Mouse (Mus musculus): ENCODE measurements around the gene Olfr1262. TPM values are rescaled to one million over a fixed set of nuclear protein-coding genes. Genes with fewer than 3 reads are reported as not detected.

Olfr1262 gene
- not detected in 2 replicates for polyA plus RNA-seq (2016; fragmentation: Nextera tagmentation; extraction: Ambion mirVana)

- no peaks in the 10 kb centered on the region for H3K27me3 ChIP-seq (ENCODE audit: poor library complexity, severe bottlenecking)
- no peak within 1 kb of the TSS for H3K27ac ChIP-seq
- no peak for DNase-seq (ENCODE audit: extremely low spot score, low spot score)
- H3K4me3 ChIP-seq: no peak within 1 kb of the TSS
- H3K36me3 ChIP-seq (replicated peaks): no peaks in the 10 kb centered on the region
- no peaks in the 10 kb centered on the region for H3K4me1 ChIP-seq
- H3K9me3 ChIP-seq: no peaks in the 10 kb centered on the region
Observed at GRCm38 (mm10) chr2:89999845-90000244, at the start of gene Olfr1262. Gene Olfr1262 (plus strand): TSS chr2:90000145.

GRCm38 (mm10) chr2:89974184-89974583 lies 25.8 kb upstream of the Olfr1262 start, which contains the start of gene Olfr1260:
Gene Olfr1260 (plus strand): TSS chr2:89974340.
- DNase-seq (ENCODE audit: extremely low spot score, low spot score): no peak
- 87% methylated on average over 2 of the region's 2 CpGs for WGBS

GRCm38 (mm10) chr2:89977709-89978108 lies 22.2 kb upstream of the Olfr1262 start:
- no peaks in the 10 kb centered on the region for H3K27me3 ChIP-seq (ENCODE audit: poor library complexity, severe bottlenecking)
- H3K36me3 ChIP-seq (replicated peaks): no peaks in the 10 kb centered on the region
- H3K4me3 ChIP-seq: no peak overlapping the region
- no peak for DNase-seq (ENCODE audit: extremely low spot score, low spot score)
- H3K4me1 ChIP-seq: no peaks in the 10 kb centered on the region
- 79% methylated on average over 2 of the region's 2 CpGs for WGBS
- no peaks in the 10 kb centered on the region for H3K9me3 ChIP-seq
- H3K27ac ChIP-seq: no peak overlapping the region

More at GRCm38 (mm10) chr2:89974184-89974583, 25.8 kb upstream of the Olfr1262 start, which contains the start of gene Olfr1260:
- no peaks in the 10 kb centered on the region for H3K36me3 ChIP-seq (replicated peaks)
- no peaks in the 10 kb centered on the region for H3K9me3 ChIP-seq
- no peaks in the 10 kb centered on the region for H3K4me1 ChIP-seq
- H3K27me3 ChIP-seq (ENCODE audit: poor library complexity, severe bottlenecking): no peaks in the 10 kb centered on the region
- H3K4me3 ChIP-seq: no peak within 1 kb of the TSS
- H3K27ac ChIP-seq: no peak within 1 kb of the TSS

- Histone ChIP-seq H3K27me3 (ENCODE audit: poor library complexity, severe bottlenecking) (no peaks in the 10 kb centered on the region), H3K4me3 (no peak within 1 kb of the TSS), H3K36me3 (replicated peaks) (no peaks in the 10 kb centered on the region), H3K27ac (no peak within 1 kb of the TSS), H3K9me3 (no peaks in the 10 kb centered on the region), H3K4me1 (no peaks in the 10 kb centered on the region)
- DNase-seq (ENCODE audit: extremely low spot score, low spot score): no peak
Observed at GRCm38 (mm10) chr2:89990921-89991320, 9.0 kb upstream of the Olfr1262 start, which contains the start of gene Olfr1261. Gene Olfr1261 (plus strand): TSS chr2:89991221.

- H3K4me3 ChIP-seq: no peak within 1 kb of the TSS
- no peaks in the 10 kb centered on the region for H3K4me1 ChIP-seq
- no peak for DNase-seq (ENCODE audit: extremely low spot score, low spot score)
- no peaks in the 10 kb centered on the region for H3K36me3 ChIP-seq (replicated peaks)
- no peaks in the 10 kb centered on the region for H3K27me3 ChIP-seq (ENCODE audit: poor library complexity, severe bottlenecking)
- H3K9me3 ChIP-seq: no peaks in the 10 kb centered on the region
- WGBS: 88% methylated on average over 2 of the region's 2 CpGs
- no peak within 1 kb of the TSS for H3K27ac ChIP-seq
Observed at GRCm38 (mm10) chr2:90011831-90012230, 11.9 kb downstream of the Olfr1262 start, which contains the start of gene Olfr1263. Gene Olfr1263 (plus strand): TSS chr2:90012131.

- no peaks in the 10 kb centered on the region for H3K27me3 ChIP-seq (ENCODE audit: poor library complexity, severe bottlenecking)
- WGBS: 62% methylated on average over 2 of the region's 2 CpGs
- H3K36me3 ChIP-seq (replicated peaks): no peaks in the 10 kb centered on the region
- no peaks in the 10 kb centered on the region for H3K9me3 ChIP-seq
- no peak within 1 kb of the TSS for H3K27ac ChIP-seq
- H3K4me1 ChIP-seq: no peaks in the 10 kb centered on the region
- H3K4me3 ChIP-seq: no peak within 1 kb of the TSS
- DNase-seq (ENCODE audit: extremely low spot score, low spot score): no peak
Observed at GRCm38 (mm10) chr2:90025477-90025876, 25.5 kb downstream of the Olfr1262 start, which contains the start of gene Olfr1264. Gene Olfr1264 (minus strand): TSS chr2:90025577.

GRCm38 (mm10) chr2:90035037-90035436 lies 35.1 kb downstream of the Olfr1262 start, which contains the start of gene Olfr1265:
Gene Olfr1265 (plus strand): TSS chr2:90035337.
- Histone ChIP-seq H3K9me3 (no peaks in the 10 kb centered on the region), H3K27ac (no peak within 1 kb of the TSS), H3K27me3 (ENCODE audit: poor library complexity, severe bottlenecking) (no peaks in the 10 kb centered on the region), H3K4me1 (no peaks in the 10 kb centered on the region), H3K36me3 (replicated peaks) (no peaks in the 10 kb centered on the region), H3K4me3 (no peak within 1 kb of the TSS)
- no peak for DNase-seq (ENCODE audit: extremely low spot score, low spot score)

Other genes starting within 250 kb of the Olfr1262 start
- gene Olfr1253, start 243.1 kb upstream of the Olfr1262 start, polyA plus RNA-seq (2016; fragmentation: Nextera tagmentation; extraction: Ambion mirVana): not detected in 2 replicates
- not detected in 2 replicates for gene Olfr1254, start 206.5 kb upstream of the Olfr1262 start, polyA plus RNA-seq (2016; fragmentation: Nextera tagmentation; extraction: Ambion mirVana)
- gene Olfr1255, start 188.1 kb upstream of the Olfr1262 start, polyA plus RNA-seq (2016; fragmentation: Nextera tagmentation; extraction: Ambion mirVana): not detected in 2 replicates
- gene Olfr1256, start 158.6 kb upstream of the Olfr1262 start, polyA plus RNA-seq (2016; fragmentation: Nextera tagmentation; extraction: Ambion mirVana): not detected in 2 replicates
- gene Olfr48, start 151.9 kb upstream of the Olfr1262 start, polyA plus RNA-seq (2016; fragmentation: Nextera tagmentation; extraction: Ambion mirVana): not detected in 2 replicates
- gene Olfr1257, start 121.7 kb upstream of the Olfr1262 start, polyA plus RNA-seq (2016; fragmentation: Nextera tagmentation; extraction: Ambion mirVana): not detected in 2 replicates
- not detected in 2 replicates for gene Olfr1258, start 72.8 kb upstream of the Olfr1262 start, polyA plus RNA-seq (2016; fragmentation: Nextera tagmentation; extraction: Ambion mirVana)
- not detected in 2 replicates for gene Olfr1259, start 51.5 kb upstream of the Olfr1262 start, polyA plus RNA-seq (2016; fragmentation: Nextera tagmentation; extraction: Ambion mirVana)
- gene Olfr1260, start 25.8 kb upstream of the Olfr1262 start, polyA plus RNA-seq (2016; fragmentation: Nextera tagmentation; extraction: Ambion mirVana): not detected in 2 replicates
- not detected in 2 replicates for gene Olfr1261, start 8.9 kb upstream of the Olfr1262 start, polyA plus RNA-seq (2016; fragmentation: Nextera tagmentation; extraction: Ambion mirVana)
- not detected in 2 replicates for gene Olfr1263, start 12.0 kb downstream of the Olfr1262 start, polyA plus RNA-seq (2016; fragmentation: Nextera tagmentation; extraction: Ambion mirVana)
- not detected in 2 replicates for gene Olfr1264, start 25.4 kb downstream of the Olfr1262 start, polyA plus RNA-seq (2016; fragmentation: Nextera tagmentation; extraction: Ambion mirVana)
- gene Olfr1265, start 35.2 kb downstream of the Olfr1262 start, polyA plus RNA-seq (2016; fragmentation: Nextera tagmentation; extraction: Ambion mirVana): not detected in 2 replicates
- not detected in 2 replicates for gene Olfr140, start 63.4 kb downstream of the Olfr1262 start, polyA plus RNA-seq (2016; fragmentation: Nextera tagmentation; extraction: Ambion mirVana)
- not detected in 2 replicates for gene Olfr1269, start 121.3 kb downstream of the Olfr1262 start, polyA plus RNA-seq (2016; fragmentation: Nextera tagmentation; extraction: Ambion mirVana)
- gene Olfr32, start 142.2 kb downstream of the Olfr1262 start, polyA plus RNA-seq (2016; fragmentation: Nextera tagmentation; extraction: Ambion mirVana): not detected in 2 replicates
- gene Olfr1270, start 152.9 kb downstream of the Olfr1262 start, polyA plus RNA-seq (2016; fragmentation: Nextera tagmentation; extraction: Ambion mirVana): not detected in 2 replicates
- gene Olfr1506, start 224.3 kb downstream of the Olfr1262 start, polyA plus RNA-seq (2016; fragmentation: Nextera tagmentation; extraction: Ambion mirVana): not detected in 2 replicates

All from forebrain, embryonic 10.5 days (tissue).